Mouse (Mus musculus): ENCODE measurements around the gene Sh3bp5.

Sh3bp5 gene

DNA sequence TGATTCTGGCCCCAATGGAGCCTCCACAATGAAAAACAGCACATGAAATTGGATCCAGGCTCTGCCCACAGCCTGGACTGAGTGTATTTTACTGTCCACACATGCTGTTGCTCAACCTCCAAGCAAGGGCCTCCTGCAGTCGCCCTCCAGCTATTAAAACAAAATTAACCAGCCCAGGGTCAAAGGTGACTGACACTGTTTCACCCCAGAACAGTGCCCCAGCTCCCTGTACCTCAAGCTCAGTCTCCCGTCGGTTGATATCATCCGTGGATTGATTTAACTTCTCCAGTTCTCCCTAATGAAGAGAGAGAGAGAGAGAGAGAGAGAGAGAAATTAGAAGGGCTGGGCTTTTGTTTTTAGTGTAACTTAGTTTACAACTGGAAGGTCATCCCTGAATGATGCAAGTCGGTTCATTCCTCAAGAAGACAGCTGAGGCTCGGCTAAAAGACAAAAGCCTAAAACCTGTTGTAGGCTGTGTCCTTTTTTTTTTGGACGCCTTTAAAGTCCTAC is 2.0 kb downstream of the Sh3bp5 start:
- in situ Hi-C loops (cut with MboI, MseI) = no loop called here

DNA sequence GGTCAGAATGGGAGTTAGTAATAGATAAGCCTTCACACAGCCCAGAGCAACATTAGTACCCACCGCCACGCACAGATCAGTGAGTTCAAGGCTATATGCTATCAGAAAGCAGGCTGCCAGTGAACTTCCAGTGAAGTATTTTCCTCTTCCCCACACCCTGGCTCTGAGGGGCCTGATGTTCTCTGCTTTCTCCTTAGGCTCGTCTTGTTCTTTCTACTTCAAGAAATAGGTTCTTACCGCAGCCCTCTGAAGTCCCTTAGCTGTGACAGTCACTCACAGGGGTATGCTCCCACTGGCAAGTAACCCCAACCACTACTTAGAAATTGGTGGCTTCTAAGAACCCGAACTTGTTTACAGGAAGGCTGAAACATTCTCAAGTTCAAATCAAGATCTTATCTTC is 2.8 kb downstream of the Sh3bp5 start:
- in situ Hi-C loops (cut with MboI, MseI) = no loop called here

DNA sequence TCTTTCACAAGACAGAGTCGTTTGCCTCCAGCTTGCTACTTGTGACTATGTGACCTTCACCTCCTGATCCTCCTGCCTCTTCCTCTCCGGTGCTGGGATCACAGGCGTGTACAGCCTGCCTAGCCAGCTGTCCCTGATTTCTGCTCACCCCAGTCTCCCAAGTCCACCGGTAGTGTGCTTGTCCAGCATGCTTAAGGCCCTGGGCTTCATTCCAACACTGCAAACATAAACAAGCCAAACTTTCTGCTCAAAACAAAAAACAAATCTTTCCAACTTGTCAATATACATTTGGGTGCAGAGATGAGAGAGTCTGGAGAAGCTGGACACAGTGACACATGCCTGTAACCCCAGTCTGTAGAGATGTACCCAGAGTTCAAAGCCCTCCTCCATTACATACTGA is 3.5 kb downstream of the Sh3bp5 start:
- in situ Hi-C loops (cut with MboI, MseI) = no loop called here

DNA sequence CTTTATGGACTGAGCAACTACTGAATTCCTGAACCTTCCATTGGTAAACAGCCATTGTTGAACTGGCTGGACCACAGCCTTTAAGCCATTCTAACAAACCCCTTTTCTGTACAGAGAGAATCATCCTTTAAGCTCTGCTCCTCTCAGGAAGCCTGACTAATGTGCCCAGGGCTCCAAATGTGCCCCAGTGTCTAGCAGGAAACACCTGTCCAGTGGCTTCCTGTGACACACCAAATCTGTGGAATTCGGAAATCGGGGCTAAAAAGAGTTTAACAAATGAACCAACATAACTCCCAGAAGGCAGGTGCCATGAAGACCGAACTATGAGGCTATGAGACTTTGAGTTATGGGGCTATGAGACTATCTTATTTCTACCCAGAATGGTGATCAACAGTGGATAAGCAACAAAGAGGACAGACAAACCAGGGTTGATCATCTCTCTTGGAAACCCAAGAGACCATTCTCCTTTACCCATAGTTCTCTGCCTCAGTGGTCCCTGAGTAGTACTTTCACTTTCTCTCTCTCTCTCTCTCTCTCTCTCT is 4.0 kb downstream of the Sh3bp5 start:
- in situ Hi-C loops (cut with MboI, MseI) = no loop called here

DNA sequence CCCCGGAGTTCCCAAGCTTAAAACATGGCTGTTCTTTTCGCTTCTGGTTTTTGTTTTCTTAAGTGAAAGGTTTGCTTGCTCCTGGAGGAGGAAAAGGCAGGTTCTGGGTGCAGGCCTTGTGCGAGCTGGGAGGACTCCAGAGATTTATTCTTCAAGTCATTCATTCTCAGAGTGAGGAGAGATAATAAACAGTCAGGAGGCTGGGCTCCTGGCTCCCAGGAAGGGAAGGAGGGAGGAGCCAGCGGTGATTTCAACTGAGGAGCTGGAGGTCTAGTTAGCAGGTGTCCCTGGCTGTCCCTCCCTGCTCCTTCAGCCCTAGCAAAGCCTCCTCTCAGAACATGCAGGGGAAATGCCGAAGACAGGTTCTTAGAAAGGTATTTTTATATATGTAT is 6.9 kb downstream of the Sh3bp5 start:
- in situ Hi-C loops (cut with MboI, MseI) = no loop called here

DNA sequence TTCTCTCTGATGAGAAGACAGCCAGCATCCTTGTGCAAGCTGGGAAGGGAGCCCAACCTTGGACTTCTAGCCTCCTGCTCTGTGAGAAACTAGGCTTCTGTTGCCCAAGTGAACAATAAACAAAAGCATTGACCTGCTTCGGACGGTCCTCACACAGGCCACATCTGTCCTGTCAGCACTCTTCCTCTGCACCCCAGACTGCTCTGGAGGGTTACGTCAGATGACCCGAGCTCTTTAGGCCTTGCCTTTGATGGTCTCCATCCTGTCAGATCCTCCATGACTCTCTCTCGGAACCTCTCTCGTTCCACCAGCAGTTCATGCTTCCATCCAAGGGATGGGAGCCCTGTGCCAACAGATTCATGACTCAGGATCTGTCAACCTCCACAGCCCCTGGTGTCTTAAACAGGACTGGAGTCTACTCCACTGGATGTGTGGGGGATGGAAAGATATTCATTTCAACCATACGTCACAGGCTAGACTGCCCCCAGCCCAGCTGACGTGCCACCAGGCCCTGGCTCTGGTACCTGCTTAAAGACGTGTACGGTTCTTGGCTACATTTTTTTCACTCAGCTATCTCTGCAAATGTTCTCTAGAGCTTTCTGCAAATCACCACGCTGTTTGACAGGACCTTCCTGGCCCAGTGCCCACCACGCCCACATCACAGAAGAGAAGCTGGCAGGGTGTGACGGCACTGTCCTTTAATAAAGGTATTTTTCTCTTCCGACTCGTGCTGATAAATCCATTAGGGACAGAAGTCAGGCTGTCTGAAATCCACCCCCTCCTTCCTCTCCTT is 7.5 kb downstream of the Sh3bp5 start:
- in situ Hi-C loops (cut with MboI, MseI) = no loop called here

DNA sequence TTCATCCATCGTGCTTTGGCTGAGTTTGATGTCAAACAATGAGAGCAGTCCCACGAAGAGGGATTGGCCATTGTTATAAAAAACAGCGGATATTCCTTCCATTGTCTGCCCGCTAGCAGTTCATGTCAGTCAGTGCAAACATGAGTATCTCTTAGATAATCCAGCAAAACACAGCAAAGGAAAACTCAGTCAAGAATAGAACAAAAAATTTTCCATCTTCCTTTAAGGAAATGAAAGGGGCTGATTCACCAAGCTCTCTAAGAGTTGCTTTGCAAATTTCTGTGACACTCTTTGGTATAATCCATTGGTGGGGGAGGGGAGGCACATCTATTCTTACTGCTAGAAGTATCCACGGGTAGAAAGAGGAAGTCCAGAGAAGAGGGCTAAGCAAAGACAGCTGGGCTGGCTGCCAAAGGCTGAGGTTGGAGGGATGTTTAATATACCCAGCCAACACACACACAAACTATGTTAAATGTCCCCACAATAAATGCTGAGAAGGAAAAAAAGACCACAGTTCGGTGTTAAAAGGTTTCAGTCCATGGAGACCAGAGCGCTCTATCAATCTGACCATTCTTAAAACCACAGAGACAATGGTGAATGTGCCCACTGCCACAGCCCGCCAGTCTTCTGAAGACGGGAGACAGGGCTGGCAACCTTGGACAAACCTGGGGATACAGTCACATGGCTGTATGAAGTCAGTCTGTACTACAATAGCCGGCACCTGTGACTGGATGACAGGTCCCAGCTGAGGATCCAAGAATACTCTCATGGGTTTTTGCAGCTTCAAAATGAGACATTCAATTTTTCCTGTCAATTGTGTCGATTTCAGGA is 12.7 kb downstream of the Sh3bp5 start:
- in situ Hi-C loops (cut with MboI, MseI) = no loop called here

DNA sequence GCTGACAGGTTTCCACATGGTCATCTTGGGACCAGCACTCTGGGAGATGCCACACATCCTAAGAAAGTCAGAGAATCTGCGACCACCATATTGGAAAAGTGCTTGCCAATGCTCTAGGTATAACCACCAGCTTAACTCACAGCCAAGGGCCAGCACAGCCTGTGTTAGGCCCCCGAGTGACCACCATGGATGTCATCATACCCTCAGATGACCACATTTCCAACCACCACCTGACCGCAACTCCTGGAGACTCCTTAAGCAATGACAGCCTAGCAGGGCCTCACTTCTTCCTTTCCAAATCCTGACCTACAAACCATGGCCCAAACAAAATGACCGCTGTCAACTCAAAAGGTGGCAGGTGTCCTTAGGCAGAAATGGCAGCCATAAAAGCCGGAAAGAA is 13.5 kb downstream of the Sh3bp5 start:
- in situ Hi-C loops (cut with MboI, MseI) = no loop called here

DNA sequence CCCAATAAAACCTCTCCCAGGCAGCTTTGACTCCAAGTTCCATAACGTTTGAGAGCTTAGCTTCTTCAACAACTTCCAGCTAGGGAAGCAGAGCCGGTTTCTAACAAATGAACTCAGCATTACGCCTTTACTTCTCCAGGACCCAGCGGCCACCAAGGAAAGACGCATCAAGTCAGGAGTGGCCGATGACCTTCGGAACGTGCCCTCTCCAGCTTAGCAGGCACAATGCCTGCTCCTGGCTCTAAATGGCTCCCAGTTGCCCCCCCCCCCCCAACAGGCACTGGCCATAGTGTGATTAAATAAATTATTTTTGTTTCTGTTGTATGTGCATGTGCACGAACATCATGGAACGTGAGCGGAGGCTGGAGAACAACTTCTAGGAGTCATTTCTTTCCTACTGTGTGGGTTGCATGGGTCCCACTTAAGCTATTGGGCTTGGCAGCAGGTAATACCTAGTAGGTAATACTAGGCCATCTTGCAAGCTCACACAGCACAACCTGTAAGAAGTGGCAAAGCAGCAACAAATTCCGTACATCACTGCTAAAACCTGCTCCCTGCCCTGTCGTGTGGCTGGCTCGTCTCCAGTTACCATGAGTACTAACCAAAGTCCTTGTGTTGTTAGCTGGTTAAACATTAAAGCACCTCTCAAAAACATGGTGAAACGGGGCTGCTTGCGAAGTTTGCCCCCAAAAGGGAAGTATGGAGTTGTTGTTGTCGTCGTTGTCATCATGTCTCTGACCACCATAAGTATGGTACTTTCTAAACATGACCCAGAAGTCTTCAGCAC is 14.2 kb downstream of the Sh3bp5 start:
- in situ Hi-C loops (cut with MboI, MseI) = no loop called here

DNA sequence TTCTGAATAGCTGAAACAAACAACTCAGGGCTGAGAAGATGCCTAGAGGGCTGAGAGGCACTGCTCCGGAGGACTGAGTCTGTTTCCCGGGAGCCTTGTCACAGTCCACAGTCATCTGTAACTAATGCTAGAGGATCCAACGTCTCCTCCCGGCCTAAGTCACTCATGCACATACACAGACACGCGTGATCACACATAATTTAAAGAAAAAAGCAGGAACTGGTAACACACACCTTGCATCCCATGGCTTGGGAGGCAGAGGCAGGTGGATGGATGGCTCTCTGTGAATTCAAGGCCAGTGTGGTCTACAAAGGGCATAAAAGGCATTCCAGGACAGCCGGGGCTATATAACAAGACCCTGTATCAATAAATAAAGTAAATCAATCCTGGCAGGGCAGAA is 14.9 kb downstream of the Sh3bp5 start:
- in situ Hi-C loops (cut with MboI, MseI) = no loop called here

DNA sequence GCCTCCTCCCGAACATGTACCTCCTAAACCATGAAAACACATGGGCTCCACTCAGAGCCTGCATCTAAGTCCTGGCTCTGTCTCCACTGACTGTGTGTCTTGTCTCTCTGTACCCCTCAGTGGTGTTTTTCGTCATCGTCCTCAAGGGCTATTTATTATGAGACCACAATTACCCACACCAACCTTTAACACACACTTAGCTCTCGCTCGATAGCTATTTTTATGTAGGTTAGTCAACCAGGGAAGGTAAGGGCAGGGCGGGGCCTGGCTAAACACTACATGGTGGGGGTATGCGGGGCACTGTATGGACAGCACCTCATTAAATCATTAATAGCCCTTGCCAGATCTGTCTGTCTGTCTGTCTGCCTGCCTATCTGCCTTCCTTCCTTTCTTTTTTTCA is 15.3 kb downstream of the Sh3bp5 start:
- in situ Hi-C loops (cut with MboI, MseI) = no loop called here

DNA sequence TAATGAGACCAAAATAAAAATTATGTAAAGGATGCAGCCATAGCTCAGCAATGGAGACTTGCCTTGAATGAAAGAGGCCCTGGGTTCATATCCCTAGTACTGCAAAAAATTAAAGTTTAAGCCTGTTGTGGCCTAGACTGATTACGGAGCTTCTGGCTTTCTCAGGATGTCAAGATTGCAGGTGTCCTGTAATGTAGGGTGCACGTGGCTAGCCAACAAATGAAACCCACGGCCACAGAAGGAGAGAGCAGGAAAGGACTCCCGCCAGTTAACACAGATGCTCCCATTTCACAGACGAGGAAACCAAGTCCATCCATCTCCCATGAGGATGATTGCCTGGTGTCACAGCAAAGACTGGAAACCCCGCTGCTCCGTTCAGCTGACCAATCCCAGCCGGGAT is 15.7 kb downstream of the Sh3bp5 start:
- in situ Hi-C loops (cut with MboI, MseI) = no loop called here

DNA sequence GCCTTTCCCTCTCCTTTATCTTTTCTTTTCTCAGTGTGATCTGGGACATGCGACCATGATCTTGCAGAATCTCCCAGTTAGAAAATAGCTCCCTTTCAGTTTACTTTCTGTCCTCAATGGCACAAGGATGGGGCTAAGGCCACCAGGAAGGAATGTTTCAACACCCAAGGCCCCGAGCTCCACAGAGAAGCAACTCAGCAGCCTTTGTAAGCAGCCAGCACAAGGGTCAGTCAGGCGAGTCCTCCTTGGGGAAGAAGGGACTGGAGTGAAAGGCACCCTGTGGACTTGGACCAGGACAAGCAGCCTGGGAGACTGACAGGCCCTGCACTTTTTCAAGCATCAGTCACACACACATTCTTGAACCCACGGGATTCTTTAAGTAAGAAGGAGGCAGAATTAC is 16.6 kb downstream of the Sh3bp5 start:
- in situ Hi-C loops (cut with MboI, MseI) = no loop called here

DNA sequence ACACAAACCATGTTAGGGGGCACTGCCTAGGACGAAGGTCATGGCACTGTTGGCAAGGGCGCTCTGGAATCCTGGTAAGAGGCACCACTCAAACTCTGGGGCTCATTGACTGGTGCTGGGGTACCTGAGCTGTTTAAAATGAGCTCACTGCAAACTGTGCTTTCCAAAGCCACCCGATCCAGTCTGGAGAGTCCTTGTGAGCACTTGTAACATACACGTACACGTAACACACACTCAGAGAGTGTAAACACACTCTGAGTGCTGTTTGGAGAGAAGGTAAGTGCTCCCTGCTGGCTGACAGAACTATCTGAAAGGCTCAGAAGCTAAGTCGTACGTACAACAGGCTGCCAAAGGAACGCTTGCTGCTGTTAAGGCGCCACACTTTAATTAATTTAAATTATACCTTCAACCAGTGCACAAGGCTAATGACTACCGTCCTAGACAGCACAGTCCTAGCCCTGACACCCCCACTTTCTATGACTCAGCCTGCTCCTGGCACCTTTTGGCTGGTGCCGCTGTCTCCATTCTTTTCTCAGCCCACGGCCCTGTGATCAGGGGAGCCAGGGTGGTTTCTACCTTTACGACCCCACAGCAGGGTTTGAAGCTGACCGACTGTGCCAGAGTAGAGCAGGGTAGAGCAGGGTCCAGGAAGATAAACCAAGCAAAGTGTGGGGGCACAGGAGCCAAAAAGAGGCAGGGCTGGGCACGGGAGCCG is 18.9 kb downstream of the Sh3bp5 start:
- in situ Hi-C loops (cut with MboI, MseI) = no loop called here

DNA sequence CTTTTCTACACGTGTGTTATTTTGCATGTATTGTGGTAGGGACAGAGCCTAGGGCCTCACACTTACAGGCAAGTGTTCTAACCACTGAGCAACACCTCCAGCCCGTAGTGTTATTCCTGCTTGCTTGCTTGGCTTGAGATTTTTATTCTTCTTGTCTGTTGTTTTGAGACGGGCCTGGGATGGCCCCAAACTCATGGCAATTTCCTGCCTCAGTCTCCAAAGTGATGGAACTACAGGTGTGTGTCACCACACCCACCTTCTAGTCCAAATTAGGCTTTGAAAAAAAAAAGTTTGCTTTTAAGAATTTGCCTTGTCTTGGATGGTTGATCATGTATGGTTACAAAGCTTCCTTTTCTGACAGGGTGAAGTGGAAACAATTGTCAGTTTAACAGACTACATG is 19.5 kb downstream of the Sh3bp5 start:
- in situ Hi-C loops (cut with MboI, MseI) = no loop called here

DNA sequence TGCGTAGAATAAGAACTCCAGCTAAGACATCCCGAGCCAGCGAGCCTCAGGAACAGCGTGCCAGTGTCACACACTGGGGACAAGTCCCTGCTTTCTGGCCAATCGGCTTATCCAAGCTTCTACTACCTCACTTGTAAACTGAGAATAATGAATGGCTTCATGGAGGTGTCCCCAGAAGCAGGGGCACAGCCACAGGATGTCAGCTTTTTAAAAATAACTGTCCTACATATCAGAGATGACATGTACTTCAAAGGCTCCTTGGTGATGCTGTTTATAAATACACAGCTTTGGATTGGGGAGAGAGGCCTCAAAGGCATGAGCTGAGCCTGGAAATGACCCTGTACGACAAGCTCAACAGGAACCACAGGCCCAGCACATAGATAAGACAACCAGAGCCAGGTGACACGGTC is 20.9 kb downstream of the Sh3bp5 start:
- in situ Hi-C loops (cut with MboI, MseI) = no loop called here

DNA sequence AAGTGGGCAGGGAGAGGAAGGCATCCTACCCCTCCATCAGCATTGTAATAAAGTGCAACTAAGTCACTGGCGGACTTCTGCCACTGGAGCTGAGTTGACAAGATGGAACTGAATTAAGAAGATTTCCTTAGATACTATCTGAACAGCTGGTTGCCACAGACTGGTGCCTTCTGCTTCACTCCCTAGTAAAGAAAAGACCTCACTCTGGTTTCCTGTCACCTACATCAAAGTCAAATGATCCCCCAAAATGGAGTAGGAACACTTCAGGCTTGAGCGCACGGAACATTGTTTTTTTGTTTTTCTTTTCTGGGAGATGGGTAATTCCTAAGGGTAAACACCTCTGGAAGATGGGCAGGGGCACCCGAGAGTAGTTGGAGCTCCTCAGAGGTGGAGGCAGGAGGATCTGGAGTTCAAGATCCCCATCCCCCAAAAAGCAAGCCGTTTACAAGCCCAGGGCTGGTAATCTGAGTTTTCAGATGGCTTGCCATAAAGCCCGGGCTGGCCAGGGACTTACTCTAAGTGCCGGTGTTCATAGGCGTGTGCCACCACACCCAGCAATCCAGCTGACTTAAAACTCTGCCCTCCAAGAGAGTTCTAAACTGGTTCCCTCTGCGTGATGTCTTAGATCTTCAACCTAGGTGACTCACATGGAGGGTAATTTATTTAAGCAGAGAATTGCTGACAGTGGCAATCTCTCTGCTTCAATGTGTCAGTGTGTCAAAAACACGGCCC is 21.5 kb downstream of the Sh3bp5 start:
- in situ Hi-C loops (cut with MboI, MseI) = no loop called here

DNA sequence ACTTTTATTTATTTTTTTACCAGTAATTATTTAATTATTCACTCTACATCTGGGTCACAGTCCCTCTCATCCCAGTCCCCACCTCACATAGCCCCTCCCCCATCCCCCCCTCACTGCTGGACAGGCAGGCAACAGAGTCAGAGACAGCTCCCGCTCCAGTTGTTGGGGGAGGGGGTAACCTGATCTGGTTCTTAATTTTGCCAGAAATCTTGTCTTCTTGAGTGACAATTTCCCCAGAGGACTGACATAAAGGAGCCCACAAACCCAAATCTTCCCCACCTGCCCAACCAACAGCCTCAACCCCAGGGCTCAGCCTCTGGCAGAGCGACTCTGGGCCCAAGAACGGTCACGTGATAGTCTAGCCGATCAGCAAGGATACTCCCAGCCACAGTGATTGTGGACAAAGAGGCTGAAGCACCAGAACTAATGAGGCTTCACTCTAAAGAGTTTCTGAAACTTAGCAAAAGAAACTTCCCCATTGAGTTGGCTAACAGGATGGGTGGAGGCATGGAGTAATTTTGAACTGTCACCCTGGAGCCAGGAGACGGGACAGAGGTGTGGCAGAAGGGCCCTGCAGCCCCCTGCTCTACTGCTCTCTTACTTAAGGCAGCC is 22.3 kb downstream of the Sh3bp5 start:
- in situ Hi-C loops (cut with MboI, MseI) = no loop called here

DNA sequence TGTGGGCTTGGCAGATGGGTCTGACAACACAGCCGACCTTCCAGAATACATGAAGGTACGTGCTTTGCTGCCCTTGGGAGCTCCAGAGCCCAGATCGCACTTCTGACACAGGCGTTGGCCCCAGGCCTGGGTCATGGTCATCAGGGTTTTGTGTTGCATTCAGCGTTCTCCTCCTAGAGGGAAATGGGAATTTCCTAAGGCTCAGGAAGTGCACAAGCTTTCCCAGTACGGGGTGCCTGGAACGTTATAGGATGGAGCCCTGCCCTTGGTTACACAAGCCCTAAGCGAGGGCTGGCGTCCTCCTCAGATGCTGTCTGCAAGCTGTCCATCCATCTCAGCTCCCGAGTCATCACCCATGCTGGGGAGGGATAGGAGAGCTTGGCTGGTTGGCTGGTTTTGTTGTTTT is 23.2 kb downstream of the Sh3bp5 start:
- in situ Hi-C loops (cut with MboI, MseI) = no loop called here

DNA sequence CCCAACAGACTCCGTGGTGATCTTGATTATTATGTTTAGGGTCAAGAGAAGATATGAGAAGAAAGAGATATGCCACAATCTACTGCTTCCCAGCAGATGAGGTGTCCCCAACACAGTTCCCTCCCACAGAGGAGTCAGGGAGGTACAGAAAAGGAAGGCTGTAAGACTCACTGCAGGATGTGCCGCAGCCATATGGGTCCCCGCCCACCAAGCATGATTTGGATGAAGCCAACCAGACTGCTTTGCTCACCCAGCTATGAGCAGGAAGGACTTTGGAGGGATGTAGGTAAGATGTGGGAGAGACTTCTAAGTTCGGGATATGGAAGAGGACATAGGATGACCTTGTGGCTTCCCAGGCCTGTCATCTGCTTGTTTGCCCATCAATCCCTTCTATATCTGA is 25.1 kb downstream of the Sh3bp5 start:
- in situ Hi-C loops (cut with MboI, MseI) = no loop called here
